16 mouse cellular contexts compared by ENCODE assay signal in the genomic region with DNA sequence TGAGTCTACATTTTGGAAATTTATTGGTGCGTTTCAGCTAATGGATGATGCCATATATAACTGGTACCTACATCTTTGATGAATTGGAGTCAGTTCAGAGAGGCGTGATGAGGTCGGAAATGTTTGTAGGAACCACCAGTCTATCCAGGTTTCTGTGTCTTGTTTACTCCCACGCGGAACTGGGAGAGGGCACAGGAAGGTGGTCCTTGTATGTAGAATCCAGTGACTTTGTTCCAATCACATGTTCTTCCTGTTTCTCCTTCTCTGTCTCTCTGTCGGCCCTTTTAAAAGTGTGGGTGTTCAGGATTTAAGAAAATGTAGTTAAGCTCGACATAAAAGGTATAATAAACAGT. TPM values are rescaled to one million over a fixed set of nuclear protein-coding genes. Genes with fewer than 3 reads are reported as not detected.
DNase-seq lines count a peak whose midpoint lies in the region; ATAC-seq and TF ChIP-seq lines count a peak whose summit lies in the region.
"Had no signal": no experiment of that assay in that cellular context is flagged by ENCODE, and none has a peak within 500 bp of the region (broad histone marks: within the 10 kb centered on the region; RNA-seq: fewer than 3 reads in every experiment).

No protein-coding gene starts in this region.

- 0 out of 2 replicates have a peak overlapping the region, but pooled peaks have one; percentile 16 for H3K4me2 ChIP-seq in hindbrain, embryonic 13.5 days
- H3K4me2 ChIP-seq in hindbrain, embryonic 12.5 days (replicated peaks): no peak overlapping the region
- H3K4me2 ChIP-seq in forebrain, embryonic 14.5 days (ENCODE audit: low read length): peak overlapping the region; percentile 29; the same call in 1 of the 2 replicates
- peak overlapping the region; percentile 40; the same call in 1 of the 2 replicates for H3K4me2 ChIP-seq in hindbrain, embryonic 16.5 days (ENCODE audit: low read length)
- H3K4me2 ChIP-seq in midbrain, postnatal 0 days (ENCODE audit: low read depth, low read length, poor library complexity, severe bottlenecking): peak overlapping the region; percentile 12
- no peak overlapping the region for H3K4me2 ChIP-seq in kidney, embryonic 15.5 days

- no peak for TF ChIP-seq CTCF in midbrain, postnatal 0 days (IDR thresholded peaks at IDR 0.05)

- no peak overlapping the region for H3K4me3 ChIP-seq in hindbrain, embryonic 13.5 days
- no peak overlapping the region for H3K4me3 ChIP-seq in hindbrain, embryonic 12.5 days
- no peak overlapping the region for H3K4me3 ChIP-seq in forebrain, embryonic 14.5 days (ENCODE audit: low read depth, low read length)
- H3K4me3 ChIP-seq in hindbrain, embryonic 16.5 days (ENCODE audit: low read length): no peak overlapping the region
- no peak overlapping the region for H3K4me3 ChIP-seq in midbrain, postnatal 0 days (ENCODE audit: low read depth, low read length)
- no peak overlapping the region for H3K4me3 ChIP-seq in kidney, embryonic 15.5 days (replicated peaks)
- H3K4me3 ChIP-seq: embryonic facial prominence, embryonic 10.5 days had no signal

- DNase-seq in forebrain, embryonic 14.5 days (ENCODE audit: low spot score): no peak
- DNase-seq in midbrain, postnatal 0 days (ENCODE audit: low spot score): no peak
- no peak for DNase-seq in gastrocnemius, adult 18-20 months (ENCODE audit: low spot score)
- no peak for DNase-seq in heart, postnatal 14 days
- DNase-seq: adrenal gland, adult 2 months; gastrocnemius, postnatal 14 days; kidney, adult 11 months; liver; lung, postnatal 10 days; thymus, postnatal 14 days had no signal

- no peaks in the 10 kb centered on the region for H3K27me3 ChIP-seq in hindbrain, embryonic 13.5 days
- no peaks in the 10 kb centered on the region for H3K27me3 ChIP-seq in hindbrain, embryonic 12.5 days
- H3K27me3 ChIP-seq in forebrain, embryonic 14.5 days (replicated peaks; ENCODE audit: control insufficient read depth, insufficient read depth, low read length): no peaks in the 10 kb centered on the region
- no peaks in the 10 kb centered on the region for H3K27me3 ChIP-seq in hindbrain, embryonic 16.5 days (replicated peaks; ENCODE audit: control insufficient read depth, insufficient read depth, low read length)
- no peaks in the 10 kb centered on the region for H3K27me3 ChIP-seq in midbrain, postnatal 0 days (ENCODE audit: insufficient read depth, low read length)
- H3K27me3 ChIP-seq in kidney, embryonic 15.5 days: 0 out of 2 replicates have a peak, but pooled peaks cover 5% of the 10 kb centered on the region

- no peak overlapping the region for H3K9ac ChIP-seq in hindbrain, embryonic 13.5 days
- H3K9ac ChIP-seq in hindbrain, embryonic 12.5 days: no peak overlapping the region
- H3K9ac ChIP-seq in forebrain, embryonic 14.5 days (ENCODE audit: low read length): no peak overlapping the region
- no peak overlapping the region for H3K9ac ChIP-seq in hindbrain, embryonic 16.5 days (ENCODE audit: low read depth, low read length)
- H3K9ac ChIP-seq in midbrain, postnatal 0 days (replicated peaks; ENCODE audit: low read length, poor library complexity, severe bottlenecking): no peak overlapping the region
- H3K9ac ChIP-seq in kidney, embryonic 15.5 days: no peak overlapping the region

- no peaks in the 10 kb centered on the region for H3K9me3 ChIP-seq in hindbrain, embryonic 13.5 days
- H3K9me3 ChIP-seq in hindbrain, embryonic 12.5 days (replicated peaks): no peaks in the 10 kb centered on the region
- no peaks in the 10 kb centered on the region for H3K9me3 ChIP-seq in forebrain, embryonic 14.5 days (replicated peaks; ENCODE audit: control insufficient read depth, low read length)
- no peaks in the 10 kb centered on the region for H3K9me3 ChIP-seq in hindbrain, embryonic 16.5 days (ENCODE audit: control insufficient read depth, low read length)
- H3K9me3 ChIP-seq in midbrain, postnatal 0 days (ENCODE audit: low read length): no peaks in the 10 kb centered on the region
- no peaks in the 10 kb centered on the region for H3K9me3 ChIP-seq in kidney, embryonic 15.5 days (replicated peaks)
- H3K9me3 ChIP-seq: embryonic facial prominence, embryonic 10.5 days had no signal

- peaks cover 51% of the 10 kb centered on the region for H3K4me1 ChIP-seq in hindbrain, embryonic 13.5 days (replicated peaks)
- H3K4me1 ChIP-seq in hindbrain, embryonic 12.5 days: peaks cover 42% of the 10 kb centered on the region
- peaks cover 56% of the 10 kb centered on the region for H3K4me1 ChIP-seq in forebrain, embryonic 14.5 days (ENCODE audit: control insufficient read depth, insufficient read depth, low read length)
- peaks cover 9% of the 10 kb centered on the region for H3K4me1 ChIP-seq in hindbrain, embryonic 16.5 days (ENCODE audit: control insufficient read depth, insufficient read depth, low read depth, low read length)
- 0 out of 2 replicates have a peak, but pooled peaks cover 6% of the 10 kb centered on the region for H3K4me1 ChIP-seq in midbrain, postnatal 0 days (ENCODE audit: insufficient read depth, low read length)
- H3K4me1 ChIP-seq in kidney, embryonic 15.5 days: peaks cover 38% of the 10 kb centered on the region

- intact Hi-C loops in heart, postnatal 14 days (cut with DNase I): no loop called here

- H3K27ac ChIP-seq in hindbrain, embryonic 13.5 days: peak overlapping the region; percentile 55; the same call in 1 of the 2 replicates
- no peak overlapping the region for H3K27ac ChIP-seq in hindbrain, embryonic 12.5 days
- H3K27ac ChIP-seq in forebrain, embryonic 14.5 days (ENCODE audit: low read depth, low read length): 0 out of 2 replicates have a peak overlapping the region, but pooled peaks have one; percentile 34
- no peak overlapping the region for H3K27ac ChIP-seq in hindbrain, embryonic 16.5 days (ENCODE audit: low read depth, low read length)
- H3K27ac ChIP-seq in midbrain, postnatal 0 days (ENCODE audit: low read depth, low read length): no peak overlapping the region
- no peak overlapping the region for H3K27ac ChIP-seq in kidney, embryonic 15.5 days
- H3K27ac ChIP-seq: embryonic facial prominence, embryonic 10.5 days; kidney, postnatal 0 days had no signal

- WGBS in hindbrain, embryonic 13.5 days: 64% methylated on average over 7 of the region's 7 CpGs
- WGBS in hindbrain, embryonic 12.5 days: 72% methylated on average over 7 of the region's 7 CpGs
- 51% methylated on average over 7 of the region's 7 CpGs for WGBS in forebrain, embryonic 14.5 days
- WGBS in hindbrain, embryonic 16.5 days: 52% methylated on average over 7 of the region's 7 CpGs
- WGBS in midbrain, postnatal 0 days: 58% methylated on average over 7 of the region's 7 CpGs
- 57% methylated on average over 7 of the region's 7 CpGs for WGBS in kidney, embryonic 15.5 days

- peak; percentile 1; the same call in 1 of the 2 replicates for ATAC-seq in hindbrain, embryonic 13.5 days (ENCODE audit: low FRiP score)
- no peak; the same call in none of the 2 replicates for ATAC-seq in hindbrain, embryonic 12.5 days (ENCODE audit: low FRiP score)
- 0 out of 2 replicates have a peak, but pooled peaks have one; percentile 32 for ATAC-seq in forebrain, embryonic 14.5 days
- no peak for ATAC-seq in hindbrain, embryonic 16.5 days
- ATAC-seq in midbrain, postnatal 0 days (ENCODE audit: low FRiP score): no peak
- ATAC-seq in kidney, embryonic 15.5 days (replicated peaks; ENCODE audit: low FRiP score): no peak

- no peaks in the 10 kb centered on the region for H3K36me3 ChIP-seq in hindbrain, embryonic 13.5 days
- H3K36me3 ChIP-seq in hindbrain, embryonic 12.5 days: no peaks in the 10 kb centered on the region
- H3K36me3 ChIP-seq in forebrain, embryonic 14.5 days (ENCODE audit: control insufficient read depth, insufficient read depth, low read length): peaks cover 11% of the 10 kb centered on the region; the same call in 1 of the 2 replicates
- no peaks in the 10 kb centered on the region for H3K36me3 ChIP-seq in hindbrain, embryonic 16.5 days (ENCODE audit: control insufficient read depth, insufficient read depth, low read length)
- H3K36me3 ChIP-seq in midbrain, postnatal 0 days (ENCODE audit: insufficient read depth, low read length): no peaks in the 10 kb centered on the region
- H3K36me3 ChIP-seq in kidney, embryonic 15.5 days: no peaks in the 10 kb centered on the region

RNA-seq across cellular contexts. Expression of a gene that starts 23.3 kb away (rescaled TPM):
- polyA plus RNA-seq in hindbrain, embryonic 13.5 days (2015; fragmentation: Nextera tagmentation; extraction: Ambion mirVana): 144 and 147 TPM in 2 replicates
- 84.2 and 98.3 TPM in 2 replicates for polyA plus RNA-seq in hindbrain, embryonic 12.5 days (2016; fragmentation: Nextera tagmentation; extraction: Ambion mirVana)
- polyA plus RNA-seq in forebrain, embryonic 14.5 days (2014; fragmentation: Nextera tagmentation; extraction: Ambion mirVana): 164 and 167 TPM in 2 replicates
- 112 and 122 TPM in 2 replicates for polyA plus RNA-seq in hindbrain, embryonic 16.5 days (2015; fragmentation: Nextera tagmentation; extraction: Ambion mirVana)
- total RNA-seq in midbrain, postnatal 0 days (2014; rRNA removed): 42.6 and 43.2 TPM in 2 replicates
- polyA plus RNA-seq in midbrain, postnatal 0 days (2015; fragmentation: Nextera tagmentation; extraction: Ambion mirVana): 79.4 and 84.6 TPM in 2 replicates
- 1 to 10 TPM; 4.6 to 7.4 TPM for total RNA-seq in gastrocnemius, adult 18-20 months (2021)
- polyA plus RNA-seq in kidney, embryonic 15.5 days (2015; fragmentation: Nextera tagmentation; extraction: Ambion mirVana): 29.5 and 30.0 TPM in 2 replicates
- 10 to 100 TPM; 14.8 to 22.1 TPM for total RNA-seq in heart, postnatal 14 days (2021)

Comparison
In these comparisons a context has a peak if more than half of its experiments do, and no peak if none do; other contexts are left out.
1. ATAC-seq: peak in hindbrain, embryonic 13.5 days (single experiment) and forebrain, embryonic 14.5 days (single experiment); none in hindbrain, embryonic 12.5 days (single experiment), hindbrain, embryonic 16.5 days (single experiment), midbrain, postnatal 0 days (single experiment) and kidney, embryonic 15.5 days (single experiment).
2. H3K27ac ChIP-seq: peak in hindbrain, embryonic 13.5 days (single experiment) and forebrain, embryonic 14.5 days (single experiment); none in hindbrain, embryonic 12.5 days (single experiment), hindbrain, embryonic 16.5 days (single experiment), midbrain, postnatal 0 days (single experiment) and kidney, embryonic 15.5 days (single experiment).
3. H3K4me2 ChIP-seq: peak in hindbrain, embryonic 13.5 days (single experiment), forebrain, embryonic 14.5 days (single experiment), hindbrain, embryonic 16.5 days (single experiment) and midbrain, postnatal 0 days (single experiment); none in hindbrain, embryonic 12.5 days (single experiment) and kidney, embryonic 15.5 days (single experiment).